Mouse (Mus musculus): Measurements from ENCODE around the gene 9530053A07Rik.

DNA sequence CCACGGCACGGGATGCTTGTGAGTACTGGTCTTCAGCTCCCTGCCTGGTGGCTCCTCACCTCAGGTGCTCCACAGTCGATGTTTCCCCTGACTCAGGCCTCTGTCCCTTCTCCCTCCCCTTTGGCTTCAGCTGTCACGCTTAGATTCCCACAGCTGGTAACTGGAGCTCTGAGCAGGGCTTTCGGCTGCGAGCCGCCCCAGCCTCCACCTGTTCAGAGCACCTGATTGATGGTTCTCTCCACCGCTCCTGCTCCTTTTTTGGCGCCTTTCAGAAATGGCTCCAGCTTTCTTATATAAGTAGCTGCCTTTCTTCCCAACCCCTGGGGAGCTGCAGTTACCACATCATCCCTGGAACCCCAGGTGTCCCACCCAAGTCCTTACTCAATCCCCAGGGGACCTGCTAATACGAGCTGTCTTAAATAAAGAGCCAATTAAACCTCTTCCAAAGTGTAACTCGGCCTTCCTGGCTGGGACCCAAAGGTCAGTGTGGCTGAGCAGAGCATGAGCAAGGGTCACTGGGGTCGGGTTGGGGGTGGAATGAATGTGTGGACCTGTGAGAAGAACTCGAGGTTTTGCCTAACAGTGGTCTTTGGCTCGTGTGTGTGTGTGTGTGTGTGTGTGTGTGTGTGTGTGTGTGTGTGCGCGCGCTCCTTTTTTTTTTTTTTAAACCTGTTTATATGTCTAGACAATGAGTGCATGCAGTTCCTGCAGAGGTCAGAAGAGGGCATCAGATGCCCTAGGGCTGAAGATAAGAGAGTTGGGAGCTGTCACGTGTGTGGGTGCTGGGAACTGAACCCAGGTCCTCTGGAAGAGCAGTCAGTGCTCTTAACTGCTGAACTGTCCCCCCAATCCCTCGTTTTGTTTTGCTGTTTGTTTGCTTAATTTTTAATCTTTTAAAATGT, 74.2 kb downstream of the 9530053A07Rik start:
- TF ChIP-seq CTCF (conservative IDR thresholded peaks at IDR 0.05; ENCODE audit: insufficient read depth, insufficient read length, low read depth, low read length) (no peak), POLR2A (IDR thresholded peaks at IDR 0.05; ENCODE audit: low read depth, low read length) (no peak)
